Mouse (Mus musculus) kidney, postnatal 0 days (tissue): ENCODE data around the gene Gm3542. TPM values are rescaled to one million over a fixed set of nuclear protein-coding genes. Genes with fewer than 3 reads are reported as not detected.
"Not testable (repeated sequence)": the region's sequence is repeated elsewhere in the genome, so short reads cannot be mapped to it uniquely, and the experiment has no call there.

ENCODE experiments used
- ATAC-seq: fragments of 200-750 bp; cut with Nextera tagmentation; replicated peaks from 2 replicates; pipeline ENCODE4 v1.8.0; 2017; ENCODE audit warnings: low read depth, moderate number of reproducible peaks, moderate TSS enrichment, moderate library complexity; ENCODE audit not compliant: low FRiP score
- DNase-seq: peaks from one replicate; pipeline ENCODE4 v3.0.0-alpha.2; 2016; ENCODE audit warnings: low spot score
- H3K27ac ChIP-seq: fragments of 300-500 bp; sonication (generic); 2 replicates; pipeline ENCODE4 v1.5.1; 2014; ENCODE audit warnings: mild to moderate bottlenecking
- H3K27me3 ChIP-seq: fragments of 300-500 bp; sonication (generic); 2 replicates; pipeline ENCODE4 v1.6.1; 2014; ENCODE audit warnings: low read length, mixed read lengths; ENCODE audit not compliant: insufficient read depth
- H3K36me3 ChIP-seq: fragments of 300-500 bp; sonication (generic); 2 replicates; pipeline ENCODE4 v1.6.1; 2014; ENCODE audit warnings: low read length, mixed read lengths; ENCODE audit not compliant: insufficient read depth
- H3K4me1 ChIP-seq: fragments of 300-500 bp; sonication (generic); replicated peaks from 2 replicates; pipeline ENCODE4 v1.6.1; 2014; ENCODE audit warnings: antibody characterized with exemption, low read length, mixed read lengths; ENCODE audit not compliant: insufficient read depth
- H3K4me2 ChIP-seq: fragments of 300-500 bp; sonication (generic); 2 replicates; pipeline ENCODE4 v1.6.1; 2014; ENCODE audit warnings: mild to moderate bottlenecking, low read length, moderate library complexity, mixed read lengths
- H3K4me3 ChIP-seq: fragments of 300-500 bp; sonication (generic); replicated peaks from 2 replicates; pipeline ENCODE4 v1.5.1; 2014; ENCODE audit warnings: low read depth, low read length
- H3K9ac ChIP-seq: fragments of 300-500 bp; sonication (generic); 2 replicates; pipeline ENCODE4 v1.6.1; 2014; ENCODE audit warnings: low read depth, low read length
- H3K9me3 ChIP-seq: fragments of 300-500 bp; sonication (generic); replicated peaks from 2 replicates; pipeline ENCODE4 v1.6.1; 2016; ENCODE audit warnings: low read length, inconsistent platforms, mixed read lengths
- WGBS: fragments of 180-500 bp; shearing (Covaris S2); extraction: QIAGEN DNeasy Blood & Tissue Kit; methylation state at CpG from one replicate; pipeline ENCODE4 v1.1.7; 2014; 5-methylcytosine and 5-hydroxymethylcytosine counted together
- polyA plus RNA-seq: library from polyadenylated mRNA; unstranded; fragments of >200 nt; fragmentation: Nextera tagmentation; extraction: Ambion mirVana; gene quantifications from 2 replicates; pipeline ENCODE4 v1.2.1, GENCODE M21; 2015

Gm3542 gene
- not detected in 2 replicates for polyA plus RNA-seq

- ATAC-seq, H3K9ac ChIP-seq, H3K9me3 ChIP-seq, H3K4me1 ChIP-seq, H3K27me3 ChIP-seq, H3K36me3 ChIP-seq, DNase-seq, H3K27ac ChIP-seq, H3K4me2 ChIP-seq, H3K4me3 ChIP-seq: not testable (repeated sequence)
- no CpG with 5 or more reads among the region's 2 CpGs for WGBS
Observed at GRCm38 (mm10) chr14:5334828-5335227, at the start of gene Gm3542. TSS of gene Gm3542 (minus strand) at chr14:5334928.

Other genes starting within 250 kb of the Gm3542 start
- not detected in 2 replicates for gene Gm8279, start 203.4 kb downstream of the Gm3542 start, polyA plus RNA-seq
- not detected in 2 replicates for gene Gm3317, start 170.4 kb downstream of the Gm3542 start, polyA plus RNA-seq
- gene Gm8271, start 149.1 kb downstream of the Gm3542 start, polyA plus RNA-seq: not detected in 2 replicates
- not detected in 2 replicates for gene Gm3526, start 74.3 kb downstream of the Gm3542 start, polyA plus RNA-seq
- 0.15 and 0.21 TPM in 2 replicates for gene Gm3500, start 54.1 kb upstream of the Gm3542 start, polyA plus RNA-seq
- gene Gm3194, start 120.5 kb upstream of the Gm3542 start, polyA plus RNA-seq: 0.50 and 0.60 TPM in 2 replicates
- not detected in 2 replicates for gene Gm8246, start 142.9 kb upstream of the Gm3542 start, polyA plus RNA-seq
- not detected in 2 replicates for gene Gm3187, start 149.3 kb upstream of the Gm3542 start, polyA plus RNA-seq
- 0.50 and 0.59 TPM in 2 replicates for gene Gm3488, start 166.7 kb upstream of the Gm3542 start, polyA plus RNA-seq
- not detected in 2 replicates for gene Gm3532, start 203.6 kb upstream of the Gm3542 start, polyA plus RNA-seq